In the genomic region with DNA sequence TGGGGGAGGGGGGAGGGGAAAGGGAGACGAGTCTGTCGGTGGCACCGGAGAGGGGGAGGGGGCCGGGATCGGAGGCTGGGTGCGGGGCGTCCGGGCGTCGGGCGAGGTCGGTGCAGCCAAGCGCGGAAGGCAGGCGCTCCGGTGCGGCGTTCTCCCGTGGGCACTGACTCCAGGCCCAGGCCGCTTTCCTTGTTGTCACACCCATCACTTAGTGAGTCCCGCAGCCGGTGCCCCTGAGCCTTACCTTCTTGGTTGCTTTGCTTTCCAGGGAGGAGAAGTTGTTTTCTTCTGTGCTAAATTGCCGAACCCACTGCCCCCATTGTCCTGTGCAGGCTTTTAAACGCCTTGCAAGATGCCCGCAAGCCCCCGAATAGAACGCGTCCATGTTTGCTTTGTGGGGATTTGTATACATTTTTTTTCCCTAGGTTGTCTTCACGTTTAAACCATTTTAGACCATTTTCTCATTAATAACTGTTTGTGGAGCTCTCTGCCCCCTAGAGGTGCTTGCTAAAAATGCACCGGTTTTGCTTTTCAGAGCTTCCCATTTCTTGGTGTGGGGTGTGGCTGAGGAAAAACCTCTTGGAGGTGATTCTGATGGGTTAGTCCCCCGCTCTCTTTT, we compare ENCODE assay signal across 8 mouse cellular contexts. TPM values are rescaled to one million over a fixed set of nuclear protein-coding genes. Genes with fewer than 3 reads are reported as not detected.
A peak's percentile ranks its signal among the peaks of the same experiment; 100 is the strongest.
DNase-seq lines count a peak whose midpoint lies in the region; ATAC-seq lines count a peak whose summit lies in the region.

No protein-coding gene starts in this region.

- ATAC-seq in embryonic facial prominence, embryonic 12.5 days (ENCODE audit: insufficient number of reproducible peaks, insufficient read depth, low FRiP score, low TSS enrichment), result no peak; the same call in none of the 2 replicates

- H3K27me3 ChIP-seq in embryonic facial prominence, embryonic 12.5 days, result no peaks in the 10 kb centered on the region
- no peaks in the 10 kb centered on the region for H3K27me3 ChIP-seq in midbrain, embryonic 10.5 days (ENCODE audit: low read depth, poor library complexity, severe bottlenecking)

- H3K9me3 ChIP-seq in embryonic facial prominence, embryonic 12.5 days, result no peaks in the 10 kb centered on the region
- H3K9me3 ChIP-seq in midbrain, embryonic 10.5 days (replicated peaks), result no peaks in the 10 kb centered on the region

- peaks cover 3% of the 10 kb centered on the region; the same call in 1 of the 2 replicates for H3K4me1 ChIP-seq in embryonic facial prominence, embryonic 12.5 days
- peaks cover 8% of the 10 kb centered on the region for H3K4me1 ChIP-seq in midbrain, embryonic 10.5 days

- peak; percentile 83 for DNase-seq in A20 (ENCODE audit: low read depth, low spot score)
- DNase-seq in adrenal gland, postnatal 36 days, result peak; percentile 55 to 74
- DNase-seq in heart, adult 18-20 months, result peak; percentile 75 to 81
- peak; percentile 71 for DNase-seq in kidney, adult 11 months
- DNase-seq in left cerebral cortex, postnatal 36 days (ENCODE audit: low spot score in 2 of 2), result peak; percentile 61 to 72
- peak; percentile 70 for DNase-seq in midbrain, embryonic 10.5 days (ENCODE audit: low spot score)
- DNase-seq in right cerebral cortex, postnatal 25 days, result peak; percentile 72

- peak overlapping the region; percentile 79 for H3K4me3 ChIP-seq in embryonic facial prominence, embryonic 12.5 days
- peak overlapping the region; percentile 87 for H3K4me3 ChIP-seq in midbrain, embryonic 10.5 days

- H3K4me2 ChIP-seq in embryonic facial prominence, embryonic 12.5 days (replicated peaks), result peak overlapping the region; percentile 59

- peak overlapping the region; percentile 70 for H3K9ac ChIP-seq in embryonic facial prominence, embryonic 12.5 days

- WGBS in embryonic facial prominence, embryonic 12.5 days, result 2% methylated on average over 27 of the region's 31 CpGs
- WGBS in midbrain, embryonic 10.5 days, result under 1% methylated on average over 31 of the region's 31 CpGs

- intact Hi-C loops in left cerebral cortex, postnatal 36 days (cut with DNase I), result no loop called here

- H3K27ac ChIP-seq in embryonic facial prominence, embryonic 12.5 days, result peak overlapping the region; percentile 90
- peak overlapping the region; percentile 88 for H3K27ac ChIP-seq in midbrain, embryonic 10.5 days (replicated peaks)

- H3K36me3 ChIP-seq in embryonic facial prominence, embryonic 12.5 days, result no peaks in the 10 kb centered on the region
- H3K36me3 ChIP-seq in midbrain, embryonic 10.5 days, result no peaks in the 10 kb centered on the region

RNA-seq across cellular contexts. Expression of a gene that starts 0.5 kb away (rescaled TPM):
- total RNA-seq in adrenal gland, postnatal 36 days (2021), result 10 to 100 TPM; 88.7 to 95.4 TPM
- polyA plus RNA-seq in embryonic facial prominence, embryonic 12.5 days (2016; fragmentation: Nextera tagmentation; extraction: Ambion mirVana), result 31.8 and 34.2 TPM in 2 replicates
- 10 to 100 TPM; 63.4 to 67.4 TPM for total RNA-seq in heart, adult 18-20 months (2021)
- 100 to 1,000 TPM; 269 to 333 TPM for total RNA-seq in left cerebral cortex, postnatal 36 days (2021)
- polyA plus RNA-seq in midbrain, embryonic 10.5 days (2016; fragmentation: Nextera tagmentation; extraction: Ambion mirVana), result 22.9 and 39.4 TPM in 2 replicates
